In the genomic region with DNA sequence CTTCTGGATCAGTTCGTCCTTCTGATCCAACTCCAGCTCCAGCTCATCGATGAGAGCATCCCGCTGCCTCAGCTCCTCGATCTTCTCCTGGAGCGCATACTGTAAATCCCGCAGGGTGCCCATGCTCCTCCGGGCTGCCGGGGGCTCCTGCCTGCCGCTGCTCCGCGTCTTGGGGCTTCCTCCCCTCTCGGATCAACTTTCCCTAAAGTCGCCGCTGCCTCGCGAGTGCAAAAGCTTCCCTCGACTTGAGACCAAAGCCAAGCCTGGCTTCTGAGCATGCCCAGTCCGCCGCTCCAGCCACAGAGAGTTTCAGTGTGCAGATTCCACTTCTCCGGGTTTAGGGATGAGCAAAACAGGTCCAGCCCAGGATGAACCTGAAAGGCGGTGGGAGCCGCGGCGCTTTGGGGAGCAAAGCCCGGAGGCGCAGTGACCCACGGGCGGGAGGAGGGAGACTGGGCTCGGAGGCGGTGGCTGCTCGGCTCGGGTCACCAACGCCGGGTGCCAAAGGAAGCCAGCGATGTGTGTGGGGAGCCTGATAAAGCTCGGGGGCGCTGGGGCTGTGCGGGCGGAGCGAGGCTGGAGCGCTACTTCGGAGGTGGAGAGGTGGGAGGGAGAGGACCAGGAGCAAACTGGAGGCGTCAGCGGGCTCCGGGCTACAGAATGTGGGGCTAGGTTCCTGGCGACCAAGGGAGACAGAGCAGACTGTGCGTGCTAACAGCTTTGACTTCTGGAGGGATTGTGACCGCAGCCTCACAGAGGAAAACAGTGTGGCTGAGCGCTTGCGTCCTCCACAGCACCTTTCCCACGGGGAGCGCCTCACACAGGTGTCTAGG, we compare ENCODE assay signal across 7 mouse cellular contexts.
DNase-seq lines count a peak whose midpoint lies in the region; ATAC-seq lines count a peak whose summit lies in the region.

No protein-coding gene starts in this region.

- H3K9ac ChIP-seq in embryonic facial prominence, embryonic 11.5 days (replicated peaks; ENCODE audit: low read length): peak overlapping the region; percentile 70
- H3K9ac ChIP-seq in kidney, embryonic 14.5 days (ENCODE audit: low read depth, low read length): peak overlapping the region; percentile 25
- peak overlapping the region; percentile 72 for H3K9ac ChIP-seq in limb, embryonic 13.5 days
- peak overlapping the region; percentile 57 for H3K9ac ChIP-seq in midbrain, embryonic 12.5 days (replicated peaks)
- peak overlapping the region; percentile 58 for H3K9ac ChIP-seq in stomach, embryonic 15.5 days

- no peaks in the 10 kb centered on the region for H3K36me3 ChIP-seq in embryonic facial prominence, embryonic 11.5 days (replicated peaks; ENCODE audit: control insufficient read depth, insufficient read depth, low read depth, low read length)
- no peaks in the 10 kb centered on the region for H3K36me3 ChIP-seq in kidney, embryonic 14.5 days (ENCODE audit: control insufficient read depth, insufficient read depth, low read length)
- no peaks in the 10 kb centered on the region for H3K36me3 ChIP-seq in limb, embryonic 13.5 days
- no peaks in the 10 kb centered on the region for H3K36me3 ChIP-seq in midbrain, embryonic 12.5 days
- H3K36me3 ChIP-seq in stomach, embryonic 15.5 days: no peaks in the 10 kb centered on the region

- H3K4me3 ChIP-seq in embryonic facial prominence, embryonic 11.5 days (ENCODE audit: low read depth, low read length): peak overlapping the region; percentile 64
- H3K4me3 ChIP-seq in kidney, embryonic 14.5 days (ENCODE audit: low read length): peak overlapping the region; percentile 48
- peak overlapping the region; percentile 63 for H3K4me3 ChIP-seq in limb, embryonic 13.5 days
- H3K4me3 ChIP-seq in midbrain, embryonic 12.5 days: peak overlapping the region; percentile 68
- peak overlapping the region; percentile 59 for H3K4me3 ChIP-seq in stomach, embryonic 15.5 days (replicated peaks)

- no peaks in the 10 kb centered on the region for H3K4me1 ChIP-seq in embryonic facial prominence, embryonic 11.5 days (ENCODE audit: control insufficient read depth, insufficient read depth, low read length)
- peaks cover 4% of the 10 kb centered on the region; the same call in 1 of the 2 replicates for H3K4me1 ChIP-seq in kidney, embryonic 14.5 days (ENCODE audit: control insufficient read depth, insufficient read depth, low read length)
- peaks cover 16% of the 10 kb centered on the region; the same call in 1 of the 2 replicates for H3K4me1 ChIP-seq in limb, embryonic 13.5 days
- peaks cover 6% of the 10 kb centered on the region; the same call in 1 of the 2 replicates for H3K4me1 ChIP-seq in midbrain, embryonic 12.5 days
- no peaks in the 10 kb centered on the region; the same call in 1 of the 2 replicates for H3K4me1 ChIP-seq in stomach, embryonic 15.5 days

- peak overlapping the region; percentile 95 for H3K4me2 ChIP-seq in embryonic facial prominence, embryonic 11.5 days (ENCODE audit: low read depth, low read length)
- H3K4me2 ChIP-seq in kidney, embryonic 14.5 days (replicated peaks; ENCODE audit: low read depth, low read length): peak overlapping the region; percentile 99
- peak overlapping the region; percentile 95 for H3K4me2 ChIP-seq in limb, embryonic 13.5 days (replicated peaks)
- H3K4me2 ChIP-seq in midbrain, embryonic 12.5 days (replicated peaks): peak overlapping the region; percentile 79
- H3K4me2 ChIP-seq in stomach, embryonic 15.5 days: peak overlapping the region; percentile 92

- WGBS in embryonic facial prominence, embryonic 11.5 days: under 1% methylated on average over 52 of the region's 52 CpGs
- under 1% methylated on average over 52 of the region's 52 CpGs for WGBS in kidney, embryonic 14.5 days
- WGBS in limb, embryonic 13.5 days: under 1% methylated on average over 52 of the region's 52 CpGs
- WGBS in midbrain, embryonic 12.5 days: under 1% methylated on average over 52 of the region's 52 CpGs
- WGBS in stomach, embryonic 15.5 days: under 1% methylated on average over 52 of the region's 52 CpGs

- peak; percentile 44 for DNase-seq in adrenal gland, postnatal 14 days
- DNase-seq in embryonic facial prominence, embryonic 11.5 days (ENCODE audit: low spot score): peak; percentile 81
- DNase-seq in heart, adult 9 months (ENCODE audit: low spot score in 2 of 2): peak; percentile 24 to 31

- H3K27me3 ChIP-seq in embryonic facial prominence, embryonic 11.5 days (ENCODE audit: control insufficient read depth, insufficient read depth, low read length): no peaks in the 10 kb centered on the region
- peaks cover 5% of the 10 kb centered on the region for H3K27me3 ChIP-seq in kidney, embryonic 14.5 days (ENCODE audit: control insufficient read depth, insufficient read depth, low read length)
- H3K27me3 ChIP-seq in limb, embryonic 13.5 days: peaks cover 34% of the 10 kb centered on the region
- H3K27me3 ChIP-seq in midbrain, embryonic 12.5 days: peaks cover 4% of the 10 kb centered on the region; the same call in 1 of the 2 replicates
- 0 out of 2 replicates have a peak, but pooled peaks cover 4% of the 10 kb centered on the region for H3K27me3 ChIP-seq in stomach, embryonic 15.5 days (replicated peaks)

- H3K27ac ChIP-seq in embryonic facial prominence, embryonic 11.5 days (replicated peaks; ENCODE audit: low read depth, low read length): 0 out of 2 replicates have a peak overlapping the region, but pooled peaks have one; percentile 20
- H3K27ac ChIP-seq in kidney, embryonic 14.5 days (ENCODE audit: low read depth, low read length): no peak overlapping the region
- H3K27ac ChIP-seq in limb, embryonic 13.5 days: peak overlapping the region; percentile 33; the same call in 1 of the 2 replicates
- H3K27ac ChIP-seq in midbrain, embryonic 12.5 days (replicated peaks): peak overlapping the region; percentile 47; the same call in 1 of the 2 replicates
- peak overlapping the region; percentile 62 for H3K27ac ChIP-seq in stomach, embryonic 15.5 days

- ATAC-seq in embryonic facial prominence, embryonic 11.5 days (replicated peaks; ENCODE audit: insufficient number of reproducible peaks, low FRiP score, low TSS enrichment, low read depth): peak; percentile 81
- peak; percentile 76; the same call in 1 of the 2 replicates for ATAC-seq in kidney, embryonic 14.5 days (ENCODE audit: low FRiP score, low TSS enrichment)
- ATAC-seq in limb, embryonic 13.5 days (ENCODE audit: low FRiP score, low read depth): peak; percentile 77
- ATAC-seq in midbrain, embryonic 12.5 days (ENCODE audit: low FRiP score, low read depth): peak; percentile 83
- peak; percentile 27; the same call in 1 of the 2 replicates for ATAC-seq in stomach, embryonic 15.5 days (ENCODE audit: insufficient read depth, low FRiP score, low read depth)

- no peaks in the 10 kb centered on the region for H3K9me3 ChIP-seq in embryonic facial prominence, embryonic 11.5 days (replicated peaks; ENCODE audit: control insufficient read depth, low read length)
- no peaks in the 10 kb centered on the region for H3K9me3 ChIP-seq in kidney, embryonic 14.5 days (ENCODE audit: control insufficient read depth, low read length)
- no peaks in the 10 kb centered on the region for H3K9me3 ChIP-seq in limb, embryonic 13.5 days
- no peaks in the 10 kb centered on the region for H3K9me3 ChIP-seq in midbrain, embryonic 12.5 days
- no peaks in the 10 kb centered on the region for H3K9me3 ChIP-seq in stomach, embryonic 15.5 days

Comparison
In these comparisons a context has a peak if more than half of its experiments do, and no peak if none do; other contexts are left out.
1. DNase-seq: peak in every context shown above with its lines; median percentile 81 in embryonic facial prominence, embryonic 11.5 days; 44 in adrenal gland, postnatal 14 days; 28 in heart, adult 9 months.
2. ATAC-seq: peak in every context shown above with its lines; median percentile 83 in midbrain, embryonic 12.5 days; 81 in embryonic facial prominence, embryonic 11.5 days; 77 in limb, embryonic 13.5 days; 76 in kidney, embryonic 14.5 days; 27 in stomach, embryonic 15.5 days.